Mouse (Mus musculus) midbrain, postnatal 0 days (tissue): ENCODE data around the gene Gm21304. TPM values are rescaled to one million over a fixed set of nuclear protein-coding genes. Genes with fewer than 3 reads are reported as not detected.
"Not testable (repeated sequence)": the region's sequence is repeated elsewhere in the genome, so short reads cannot be mapped to it uniquely, and the experiment has no call there.

Source experiments
- ATAC-seq: fragments of 200-750 bp; cut with Nextera tagmentation; 2 replicates; pipeline ENCODE4 v1.8.0; 2017; ENCODE audit warnings: moderate number of reproducible peaks, mild to moderate bottlenecking, moderate TSS enrichment, moderate library complexity; ENCODE audit not compliant: low FRiP score
- DNase-seq: peaks from one replicate; pipeline ENCODE4 v3.0.0-alpha.2; 2015; ENCODE audit warnings: low spot score
- H3K27ac ChIP-seq: fragments of 300-500 bp; sonication (generic); 2 replicates; pipeline ENCODE4 v1.5.1; 2014; ENCODE audit warnings: low read depth, mild to moderate bottlenecking, low read length, mixed read lengths
- H3K27me3 ChIP-seq: fragments of 300-500 bp; sonication (generic); 2 replicates; pipeline ENCODE4 v1.6.1; 2014; ENCODE audit warnings: low read length, control low read depth, mixed read lengths; ENCODE audit not compliant: insufficient read depth
- H3K36me3 ChIP-seq: fragments of 300-500 bp; sonication (generic); 2 replicates; pipeline ENCODE4 v1.6.1; 2014; ENCODE audit warnings: low read length, control low read depth, mixed read lengths; ENCODE audit not compliant: insufficient read depth
- H3K4me1 ChIP-seq: fragments of 300-500 bp; sonication (generic); 2 replicates; pipeline ENCODE4 v1.6.1; 2014; ENCODE audit warnings: mild to moderate bottlenecking, control low read depth, antibody characterized with exemption, low read length, mixed read lengths; ENCODE audit not compliant: insufficient read depth
- H3K4me2 ChIP-seq: fragments of 300-500 bp; sonication (generic); 2 replicates; pipeline ENCODE4 v1.6.1; 2014; ENCODE audit warnings: low read depth, mild to moderate bottlenecking, low read length, mixed read lengths; ENCODE audit not compliant: poor library complexity, severe bottlenecking
- H3K4me3 ChIP-seq: fragments of 300-500 bp; sonication (generic); 2 replicates; pipeline ENCODE4 v1.5.1; 2014; ENCODE audit warnings: low read depth, mild to moderate bottlenecking, low read length, moderate library complexity
- H3K9ac ChIP-seq: fragments of 300-500 bp; sonication (generic); replicated peaks from 2 replicates; pipeline ENCODE4 v1.6.1; 2014; ENCODE audit warnings: mild to moderate bottlenecking, low read length, moderate library complexity, mixed read lengths; ENCODE audit not compliant: poor library complexity, severe bottlenecking
- H3K9me3 ChIP-seq: fragments of 300-500 bp; sonication (generic); 2 replicates; pipeline ENCODE4 v1.6.1; 2016; ENCODE audit warnings: low read length, control low read depth
- WGBS: fragments of 180-500 bp; shearing (Covaris S2); extraction: QIAGEN DNeasy Blood & Tissue Kit; methylation state at CpG from one replicate; pipeline ENCODE4 v1.1.7; 2014; 5-methylcytosine and 5-hydroxymethylcytosine counted together
- polyA plus RNA-seq: library from polyadenylated mRNA; unstranded; fragments of >200 nt; fragmentation: Nextera tagmentation; extraction: Ambion mirVana; gene quantifications from 2 replicates; pipeline ENCODE4 v1.2.1, GENCODE M21; 2015
- total RNA-seq: library from RNA; depleted of rRNA; stranded (reverse); fragments of >200 nt; gene quantifications from 2 replicates; pipeline ENCODE4 v1.2.3, GENCODE M21; 2014; rRNA removed

The Gm21304 gene
- total RNA-seq (not detected in 2 replicates), polyA plus RNA-seq (not detected in 2 replicates)

- H3K9me3 ChIP-seq, ATAC-seq: not testable (repeated sequence)
- WGBS, result no CpG with 5 or more reads among the region's 3 CpGs
Measured at GRCm38 (mm10) chr10:104168215-104168614, at the start of gene Gm21304. Gene Gm21304, plus strand, starts transcription at chr10:104168515.

GRCm38 (mm10) chr10:104142687-104143086 is 25.6 kb upstream of the Gm21304 start, which contains the start of gene Gm21293:
Gene Gm21293, plus strand, starts transcription at chr10:104142987.
- not testable (repeated sequence) for H3K9me3 ChIP-seq, H3K36me3 ChIP-seq, H3K4me1 ChIP-seq, H3K27ac ChIP-seq, H3K9ac ChIP-seq, H3K4me2 ChIP-seq, H3K4me3 ChIP-seq, H3K27me3 ChIP-seq, DNase-seq, ATAC-seq
- no CpG with 5 or more reads among the region's 3 CpGs for WGBS

More at GRCm38 (mm10) chr10:104168215-104168614, at the start of gene Gm21304:
- not testable (repeated sequence) for DNase-seq, H3K27ac ChIP-seq, H3K36me3 ChIP-seq, H3K4me3 ChIP-seq, H3K4me1 ChIP-seq, H3K4me2 ChIP-seq, H3K9ac ChIP-seq, H3K27me3 ChIP-seq

- H3K27me3 ChIP-seq, H3K36me3 ChIP-seq, H3K9me3 ChIP-seq, H3K4me2 ChIP-seq, H3K4me3 ChIP-seq, H3K27ac ChIP-seq, H3K9ac ChIP-seq, DNase-seq, ATAC-seq, H3K4me1 ChIP-seq: not testable (repeated sequence)
- no CpG with 5 or more reads among the region's 3 CpGs for WGBS
Measured at GRCm38 (mm10) chr10:104151197-104151596, 17.1 kb upstream of the Gm21304 start, which contains the start of gene Gm6763. Gene Gm6763, plus strand, starts transcription at chr10:104151497.

DNA sequence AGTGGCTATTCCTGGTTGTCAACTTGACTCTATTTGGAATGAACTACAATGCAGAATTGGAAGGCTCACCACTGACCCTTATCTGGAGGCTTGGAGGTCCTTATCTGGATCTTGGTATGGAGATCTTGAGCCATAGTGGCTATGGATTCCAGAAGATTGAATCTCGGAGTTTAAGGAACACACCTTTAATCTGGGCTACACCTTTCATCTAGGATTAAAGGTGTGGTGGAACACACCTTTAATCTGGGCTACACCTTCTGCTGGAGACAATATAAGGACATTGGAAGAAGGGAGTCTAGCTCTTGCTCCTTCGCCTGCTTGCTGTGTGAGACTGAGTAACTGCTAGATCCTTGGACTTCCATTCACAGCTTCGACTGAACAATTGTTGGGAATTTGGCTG is 8.6 kb upstream of the Gm21304 start, which contains the start of gene Gm8764:
Gm8764 (plus strand) TSS at position 301 of the 400 bp plus-strand sequence.
- H3K4me2 ChIP-seq, H3K4me1 ChIP-seq, ATAC-seq, H3K27me3 ChIP-seq, H3K9ac ChIP-seq, H3K4me3 ChIP-seq, DNase-seq, H3K27ac ChIP-seq, H3K36me3 ChIP-seq, H3K9me3 ChIP-seq: not testable (repeated sequence)
- no CpG with 5 or more reads among the region's 3 CpGs for WGBS

DNA sequence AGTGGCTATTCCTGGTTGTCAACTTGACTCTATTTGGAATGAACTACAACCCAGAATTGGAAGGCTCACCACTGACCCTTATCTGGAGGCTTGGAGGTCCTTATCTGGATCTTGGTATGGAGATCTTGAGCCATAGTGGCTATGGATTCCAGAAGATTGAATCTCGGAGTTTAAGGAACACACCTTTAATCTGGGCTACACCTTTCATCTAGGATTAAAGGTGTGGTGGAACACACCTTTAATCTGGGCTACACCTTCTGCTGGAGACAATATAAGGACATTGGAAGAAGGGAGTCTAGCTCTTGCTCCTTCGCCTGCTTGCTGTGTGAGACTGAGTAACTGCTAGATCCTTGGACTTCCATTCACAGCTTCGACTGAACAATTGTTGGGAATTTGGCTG is 8.4 kb downstream of the Gm21304 start, which contains the start of gene Gm21312:
Gm21312 (plus strand) TSS at position 301 of the 400 bp plus-strand sequence.
- not testable (repeated sequence) for H3K27ac ChIP-seq, H3K4me1 ChIP-seq, H3K4me3 ChIP-seq, H3K36me3 ChIP-seq, H3K9me3 ChIP-seq, H3K4me2 ChIP-seq, DNase-seq, H3K9ac ChIP-seq, H3K27me3 ChIP-seq, ATAC-seq
- WGBS, result no CpG with 5 or more reads among the region's 3 CpGs

DNA sequence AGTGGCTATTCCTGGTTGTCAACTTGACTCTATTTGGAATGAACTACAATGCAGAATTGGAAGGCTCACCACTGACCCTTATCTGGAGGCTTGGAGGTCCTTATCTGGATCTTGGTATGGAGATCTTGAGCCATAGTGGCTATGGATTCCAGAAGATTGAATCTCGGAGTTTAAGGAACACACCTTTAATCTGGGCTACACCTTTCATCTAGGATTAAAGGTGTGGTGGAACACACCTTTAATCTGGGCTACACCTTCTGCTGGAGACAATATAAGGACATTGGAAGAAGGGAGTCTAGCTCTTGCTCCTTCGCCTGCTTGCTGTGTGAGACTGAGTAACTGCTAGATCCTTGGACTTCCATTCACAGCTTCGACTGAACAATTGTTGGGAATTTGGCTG is 16.9 kb downstream of the Gm21304 start, which contains the start of gene Gm20765:
Gm20765 (plus strand) TSS at position 301 of the 400 bp plus-strand sequence.
- H3K4me2 ChIP-seq, DNase-seq, H3K27ac ChIP-seq, H3K9ac ChIP-seq, ATAC-seq, H3K9me3 ChIP-seq, H3K36me3 ChIP-seq, H3K27me3 ChIP-seq, H3K4me1 ChIP-seq, H3K4me3 ChIP-seq: not testable (repeated sequence)
- WGBS, result no CpG with 5 or more reads among the region's 3 CpGs

DNA sequence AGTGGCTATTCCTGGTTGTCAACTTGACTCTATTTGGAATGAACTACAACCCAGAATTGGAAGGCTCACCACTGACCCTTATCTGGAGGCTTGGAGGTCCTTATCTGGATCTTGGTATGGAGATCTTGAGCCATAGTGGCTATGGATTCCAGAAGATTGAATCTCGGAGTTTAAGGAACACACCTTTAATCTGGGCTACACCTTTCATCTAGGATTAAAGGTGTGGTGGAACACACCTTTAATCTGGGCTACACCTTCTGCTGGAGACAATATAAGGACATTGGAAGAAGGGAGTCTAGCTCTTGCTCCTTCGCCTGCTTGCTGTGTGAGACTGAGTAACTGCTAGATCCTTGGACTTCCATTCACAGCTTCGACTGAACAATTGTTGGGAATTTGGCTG is 25.4 kb downstream of the Gm21304 start, which contains the start of gene Gm4340:
Gm4340 (plus strand) TSS at position 301 of the 400 bp plus-strand sequence.
- not testable (repeated sequence) for H3K9me3 ChIP-seq, H3K27me3 ChIP-seq, H3K4me1 ChIP-seq, H3K9ac ChIP-seq, H3K4me2 ChIP-seq, DNase-seq, H3K27ac ChIP-seq, H3K36me3 ChIP-seq, ATAC-seq, H3K4me3 ChIP-seq
- no CpG with 5 or more reads among the region's 3 CpGs for WGBS
